Mouse (Mus musculus) lung, embryonic 16.5 days (tissue): Measurements from ENCODE around the gene Inka1. TPM values are rescaled to one million over a fixed set of nuclear protein-coding genes. Genes with fewer than 3 reads are reported as not detected.

Experiments
- polyA plus RNA-seq: library from polyadenylated mRNA; unstranded; fragments of >200 nt; fragmentation: Nextera tagmentation; extraction: Ambion mirVana; gene quantifications from 2 replicates; pipeline ENCODE4 v1.2.1, GENCODE M21; 2015

Gene Inka1
- polyA plus RNA-seq, 1 experiment from 2014 or later, result 64.3 TPM

Other genes starting within 250 kb of the Inka1 start
- gene Rbm5, start 214.9 kb downstream of the Inka1 start, polyA plus RNA-seq, result 212 and 220 TPM in 2 replicates
- gene Rbm6, start 112.6 kb downstream of the Inka1 start, polyA plus RNA-seq, result 70.0 and 70.2 TPM in 2 replicates
- 12.5 and 13.8 TPM in 2 replicates for gene Mon1a, start 97.7 kb downstream of the Inka1 start, polyA plus RNA-seq
- 3.5 and 6.0 TPM in 2 replicates for gene Mst1r, start 79.0 kb downstream of the Inka1 start, polyA plus RNA-seq
- gene Actl11, start 57.4 kb downstream of the Inka1 start, polyA plus RNA-seq, result not detected in 2 replicates
- 2.0 and 2.5 TPM in 2 replicates for gene Camkv, start 50.2 kb downstream of the Inka1 start, polyA plus RNA-seq
- gene Traip, start 35.7 kb downstream of the Inka1 start, polyA plus RNA-seq, result 24.0 and 24.3 TPM in 2 replicates
- gene Uba7, start 10.4 kb downstream of the Inka1 start, polyA plus RNA-seq, result 20.6 and 24.2 TPM in 2 replicates
- 3.4 and 4.8 TPM in 2 replicates for gene Gm20661, start 2.8 kb downstream of the Inka1 start, polyA plus RNA-seq
- 7.7 and 9.4 TPM in 2 replicates for gene Cdhr4, start 6.6 kb upstream of the Inka1 start, polyA plus RNA-seq
- 0.36 and 0.75 TPM in 2 replicates for gene Gm20662, start 10.5 kb upstream of the Inka1 start, polyA plus RNA-seq
- 55.3 and 57.5 TPM in 2 replicates for gene Ip6k1, start 16.6 kb upstream of the Inka1 start, polyA plus RNA-seq
- gene Gmppb, start 63.4 kb upstream of the Inka1 start, polyA plus RNA-seq, result 25.6 and 26.5 TPM in 2 replicates
- gene Amigo3, start 67.3 kb upstream of the Inka1 start, polyA plus RNA-seq, result 2.5 and 3.0 TPM in 2 replicates
- gene Mst1, start 94.6 kb upstream of the Inka1 start, polyA plus RNA-seq, result 0.41 and 1.2 TPM in 2 replicates
- gene Rnf123, start 97.5 kb upstream of the Inka1 start, polyA plus RNA-seq, result 24.9 and 27.1 TPM in 2 replicates
- gene Apeh, start 108.7 kb upstream of the Inka1 start, polyA plus RNA-seq, result 53.1 and 59.9 TPM in 2 replicates
- gene Bsn, start 204.5 kb upstream of the Inka1 start, polyA plus RNA-seq, result 0.26 and 0.30 TPM in 2 replicates